Mouse (Mus musculus) embryonic facial prominence, embryonic 11.5 days (tissue): ENCODE results near the gene Olfr1240. TPM values are rescaled to one million over a fixed set of nuclear protein-coding genes. Genes with fewer than 3 reads are reported as not detected.

Experiments used
- ATAC-seq: fragments of 200-750 bp; cut with Nextera tagmentation; replicated peaks from 2 replicates; pipeline ENCODE4 v1.8.0; 2017; ENCODE audit warnings: low read depth; ENCODE audit not compliant: insufficient number of reproducible peaks, low FRiP score, low TSS enrichment
- DNase-seq: peaks from one replicate; pipeline ENCODE4 v3.0.0-alpha.2; 2015; ENCODE audit warnings: low spot score
- H3K27ac ChIP-seq: fragments of 300-500 bp; sonication (generic); replicated peaks from 2 replicates; pipeline ENCODE4 v1.5.1; 2014; ENCODE audit warnings: mild to moderate bottlenecking, low read depth, low read length, control low read depth
- H3K27me3 ChIP-seq: fragments of 300-500 bp; sonication (generic); 2 replicates; pipeline ENCODE4 v1.6.1; 2014; ENCODE audit warnings: mild to moderate bottlenecking, low read length, moderate library complexity, mixed read lengths; ENCODE audit not compliant: control insufficient read depth, insufficient read depth
- H3K36me3 ChIP-seq: fragments of 300-500 bp; sonication (generic); replicated peaks from 2 replicates; pipeline ENCODE4 v1.6.1; 2014; ENCODE audit warnings: low read depth, mild to moderate bottlenecking, low read length, moderate library complexity, mixed read lengths; ENCODE audit not compliant: control insufficient read depth, insufficient read depth
- H3K4me1 ChIP-seq: fragments of 300-500 bp; sonication (generic); 2 replicates; pipeline ENCODE4 v1.6.1; 2014; ENCODE audit warnings: low read length, mixed read lengths; ENCODE audit not compliant: control insufficient read depth, insufficient read depth
- H3K4me2 ChIP-seq: fragments of 300-500 bp; sonication (generic); 2 replicates; pipeline ENCODE4 v1.6.1; 2014; ENCODE audit warnings: low read depth, mild to moderate bottlenecking, control low read depth, low read length, moderate library complexity
- H3K4me3 ChIP-seq: fragments of 300-500 bp; sonication (generic); 2 replicates; pipeline ENCODE4 v1.5.1; 2014; ENCODE audit warnings: low read depth, low read length, control low read depth
- H3K9ac ChIP-seq: fragments of 300-500 bp; sonication (generic); replicated peaks from 2 replicates; pipeline ENCODE4 v1.6.1; 2014; ENCODE audit warnings: mild to moderate bottlenecking, control low read depth, low read length
- H3K9me3 ChIP-seq: fragments of 300-500 bp; sonication (generic); replicated peaks from 2 replicates; pipeline ENCODE4 v1.6.1; 2016; ENCODE audit warnings: mild to moderate bottlenecking, low read length, inconsistent platforms, mixed read lengths; ENCODE audit not compliant: control insufficient read depth
- WGBS: fragments of 180-500 bp; shearing (Covaris S2); extraction: QIAGEN DNeasy Blood & Tissue Kit; methylation state at CpG from one replicate; pipeline ENCODE4 v1.1.7; 2014; 5-methylcytosine and 5-hydroxymethylcytosine counted together
- polyA plus RNA-seq: library from polyadenylated mRNA; unstranded; fragments of >200 nt; fragmentation: Nextera tagmentation; extraction: Ambion mirVana; gene quantifications from 2 replicates; pipeline ENCODE4 v1.2.1, GENCODE M21; 2014

The Olfr1240 gene
- polyA plus RNA-seq: not detected in 2 replicates

DNA sequence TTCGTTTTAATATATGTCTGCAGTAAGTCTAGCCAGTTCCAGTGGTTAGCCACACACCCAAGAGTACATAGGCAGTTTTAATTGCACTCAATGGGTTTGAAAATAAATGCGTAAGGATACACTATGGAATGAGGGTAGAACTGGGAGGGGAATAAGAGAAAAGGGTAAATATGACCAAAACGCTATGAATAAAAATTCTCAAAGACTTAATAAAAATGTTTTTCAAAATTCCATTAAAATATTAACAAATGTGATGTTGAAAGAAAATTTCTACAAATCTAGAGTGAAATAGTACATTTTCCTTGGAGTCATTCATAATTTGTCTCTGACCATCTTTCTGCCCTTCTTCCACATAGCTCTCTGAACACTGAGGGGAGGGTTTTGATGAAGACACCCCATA lies at the start of gene Olfr1240:
Gene Olfr1240 (minus strand): TSS at position 101 of the 400 bp plus-strand sequence.
- Histone ChIP-seq H3K4me1 (no peaks in the 10 kb centered on the region), H3K9ac (no peak within 1 kb of the TSS)
- ATAC-seq: no peak

DNA sequence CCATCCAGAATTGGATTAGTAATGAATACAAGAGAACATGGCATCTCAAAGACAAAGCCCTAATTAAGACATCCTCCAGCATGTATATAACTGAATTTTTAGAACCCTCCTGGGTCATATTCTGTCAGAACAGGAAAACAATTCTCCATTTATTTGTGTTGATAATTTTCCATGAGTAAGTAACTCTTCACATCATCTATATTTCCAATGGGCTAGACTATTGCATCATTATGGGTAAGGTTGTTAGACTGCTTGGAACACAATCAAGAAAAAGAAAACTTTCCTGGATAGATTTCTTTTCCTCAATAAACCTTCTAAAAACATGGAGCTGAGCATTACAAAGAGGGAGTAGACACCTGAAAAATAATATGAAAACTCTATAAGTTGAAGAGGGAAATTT lies 44.2 kb upstream of the Olfr1240 start, which contains the start of gene Olfr1241:
Gene Olfr1241 (minus strand): TSS at position 101 of the 400 bp plus-strand sequence.
- H3K36me3 ChIP-seq: no peaks in the 10 kb centered on the region
- no peak within 1 kb of the TSS for H3K9ac ChIP-seq
- no peaks in the 10 kb centered on the region for H3K4me1 ChIP-seq
- no peak within 1 kb of the TSS for H3K4me3 ChIP-seq
- no peaks in the 10 kb centered on the region for H3K27me3 ChIP-seq
- H3K27ac ChIP-seq: no peak within 1 kb of the TSS
- no peak within 1 kb of the TSS for H3K4me2 ChIP-seq
- DNase-seq: no peak
- H3K9me3 ChIP-seq: no peaks in the 10 kb centered on the region
- ATAC-seq: no peak

More for the DNA sequence above, at the start of gene Olfr1240:
- Histone ChIP-seq H3K27me3 (no peaks in the 10 kb centered on the region), H3K4me3 (no peak within 1 kb of the TSS), H3K36me3 (no peaks in the 10 kb centered on the region), H3K27ac (no peak within 1 kb of the TSS), H3K4me2 (no peak within 1 kb of the TSS), H3K9me3 (no peaks in the 10 kb centered on the region)
- no peak for DNase-seq
- WGBS: 85% methylated on average over 3 of the region's 3 CpGs

DNA sequence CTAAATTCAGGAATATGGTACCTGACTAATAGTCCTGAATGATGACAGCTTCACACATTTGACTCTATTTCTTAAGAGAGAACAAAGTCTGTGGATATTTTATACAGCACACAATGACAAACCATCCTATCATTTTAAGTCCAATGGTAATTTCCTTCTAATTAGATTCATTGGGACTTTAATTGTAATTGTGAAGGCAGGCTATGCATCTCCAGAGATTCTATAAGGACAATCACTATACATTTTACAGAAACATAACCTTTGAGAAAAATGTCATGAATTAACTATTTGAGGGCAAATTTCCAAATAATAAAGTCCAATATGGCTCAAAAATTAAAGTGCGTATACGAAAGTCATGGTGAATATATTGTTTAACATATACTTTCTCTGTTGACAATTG lies 22.5 kb downstream of the Olfr1240 start, which contains the start of gene Olfr1239:
Gene Olfr1239 (minus strand): TSS at position 101 of the 400 bp plus-strand sequence.
- Histone ChIP-seq H3K36me3 (no peaks in the 10 kb centered on the region), H3K27me3 (no peaks in the 10 kb centered on the region), H3K9me3 (no peaks in the 10 kb centered on the region), H3K4me3 (no peak within 1 kb of the TSS), H3K4me2 (no peak within 1 kb of the TSS), H3K4me1 (no peaks in the 10 kb centered on the region), H3K27ac (no peak within 1 kb of the TSS), H3K9ac (no peak within 1 kb of the TSS)
- ATAC-seq (no peak), DNase-seq (no peak)
- 96% methylated on average over 2 of the region's 2 CpGs for WGBS

DNA sequence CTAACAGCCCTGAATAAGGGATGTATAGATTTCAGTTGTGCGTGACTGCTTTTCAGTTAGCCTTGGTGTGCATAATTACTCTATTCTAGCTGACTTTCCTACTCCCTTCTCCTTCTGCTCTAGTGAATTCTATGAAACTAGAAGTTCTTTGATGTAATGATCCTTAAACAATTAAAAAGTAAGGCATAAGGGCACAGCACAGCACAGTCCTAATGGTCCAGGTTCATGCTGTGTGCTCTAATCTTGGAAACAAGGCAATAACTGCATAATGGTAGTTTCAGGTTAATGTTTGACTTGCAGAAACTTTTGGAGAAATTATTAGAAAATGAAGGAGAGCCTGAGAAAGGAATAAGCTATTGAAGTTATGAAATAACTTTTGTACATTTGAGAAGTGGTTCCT lies 28.2 kb downstream of the Olfr1240 start:
- ATAC-seq (no peak), DNase-seq (no peak)
- no peak overlapping the region for H3K4me3 ChIP-seq
- no peaks in the 10 kb centered on the region for H3K27me3 ChIP-seq
- no peaks in the 10 kb centered on the region for H3K9me3 ChIP-seq
- no peaks in the 10 kb centered on the region for H3K4me1 ChIP-seq
- no peak overlapping the region for H3K9ac ChIP-seq
- no peak overlapping the region for H3K27ac ChIP-seq
- no peak overlapping the region for H3K4me2 ChIP-seq
- H3K36me3 ChIP-seq: no peaks in the 10 kb centered on the region
- 92% methylated on average over 1 of the region's 1 CpGs for WGBS

DNA sequence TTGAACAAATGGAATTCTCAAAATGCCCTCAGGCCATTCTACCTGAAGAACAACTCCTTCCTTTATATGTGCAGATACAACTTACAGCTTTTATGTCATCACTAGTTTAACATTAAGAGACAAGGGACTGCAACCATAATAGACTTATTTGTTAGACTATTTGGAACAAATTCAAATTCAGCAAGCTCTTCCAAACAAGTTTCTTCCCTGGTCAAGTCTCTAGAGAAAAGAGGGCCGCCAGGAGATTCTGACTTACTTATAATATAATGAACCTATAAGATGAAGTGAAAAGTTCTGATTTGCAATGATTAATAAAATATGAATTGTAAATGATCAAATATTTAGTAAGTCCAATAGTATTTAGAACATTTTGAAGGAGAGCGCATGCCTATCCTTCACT lies 33.2 kb downstream of the Olfr1240 start, which contains the start of gene Olfr1238:
Gene Olfr1238 (minus strand): TSS at position 101 of the 400 bp plus-strand sequence.
- Histone ChIP-seq H3K27me3 (no peaks in the 10 kb centered on the region), H3K4me2 (no peak within 1 kb of the TSS), H3K4me3 (no peak within 1 kb of the TSS), H3K4me1 (no peaks in the 10 kb centered on the region), H3K9ac (no peak within 1 kb of the TSS), H3K27ac (no peak within 1 kb of the TSS), H3K9me3 (no peaks in the 10 kb centered on the region), H3K36me3 (no peaks in the 10 kb centered on the region)
- no peak for DNase-seq
- WGBS: 85% methylated on average over 2 of the region's 2 CpGs
- no peak for ATAC-seq

- Histone ChIP-seq H3K9ac (no peak overlapping the region), H3K4me3 (no peak overlapping the region), H3K4me1 (no peaks in the 10 kb centered on the region), H3K36me3 (no peaks in the 10 kb centered on the region), H3K27ac (no peak overlapping the region), H3K9me3 (no peaks in the 10 kb centered on the region), H3K27me3 (no peaks in the 10 kb centered on the region), H3K4me2 (no peak overlapping the region)
- 88% methylated on average over 1 of the region's 1 CpGs for WGBS
- DNase-seq (no peak), ATAC-seq (no peak)
These were observed 41.9 kb downstream of the Olfr1240 start for GRCm38 (mm10) chr2:89400882-89401281.

Other genes starting within 250 kb of the Olfr1240 start
- gene Olfr1226, start 243.0 kb downstream of the Olfr1240 start, polyA plus RNA-seq: not detected in 2 replicates
- gene Olfr1228, start 188.9 kb downstream of the Olfr1240 start, polyA plus RNA-seq: not detected in 2 replicates
- gene Olfr1229, start 155.0 kb downstream of the Olfr1240 start, polyA plus RNA-seq: not detected in 2 replicates
- gene Olfr1230, start 145.7 kb downstream of the Olfr1240 start, polyA plus RNA-seq: not detected in 2 replicates
- gene Olfr1231, start 135.9 kb downstream of the Olfr1240 start, polyA plus RNA-seq: not detected in 2 replicates
- not detected in 2 replicates for gene Olfr1232, start 113.3 kb downstream of the Olfr1240 start, polyA plus RNA-seq
- gene Olfr1233, start 100.6 kb downstream of the Olfr1240 start, polyA plus RNA-seq: not detected in 2 replicates
- not detected in 2 replicates for gene Olfr1234, start 78.1 kb downstream of the Olfr1240 start, polyA plus RNA-seq
- gene Olfr1238, start 33.3 kb downstream of the Olfr1240 start, polyA plus RNA-seq: not detected in 2 replicates
- not detected in 2 replicates for gene Olfr1239, start 22.6 kb downstream of the Olfr1240 start, polyA plus RNA-seq
- not detected in 2 replicates for gene Olfr1241, start 44.1 kb upstream of the Olfr1240 start, polyA plus RNA-seq
- not detected in 2 replicates for gene Olfr1242, start 55.3 kb upstream of the Olfr1240 start, polyA plus RNA-seq
- gene Olfr1243, start 88.5 kb upstream of the Olfr1240 start, polyA plus RNA-seq: not detected in 2 replicates
- gene Olfr1245, start 135.4 kb upstream of the Olfr1240 start, polyA plus RNA-seq: not detected in 2 replicates
- gene Olfr1246, start 150.2 kb upstream of the Olfr1240 start, polyA plus RNA-seq: not detected in 2 replicates
- not detected in 2 replicates for gene Olfr1247, start 171.1 kb upstream of the Olfr1240 start, polyA plus RNA-seq
- gene Olfr1248, start 175.2 kb upstream of the Olfr1240 start, polyA plus RNA-seq: not detected in 2 replicates
- not detected in 2 replicates for gene Olfr1249, start 192.0 kb upstream of the Olfr1240 start, polyA plus RNA-seq
- not detected in 2 replicates for gene Olfr1250, start 218.5 kb upstream of the Olfr1240 start, polyA plus RNA-seq
- gene Olfr1251, start 228.9 kb upstream of the Olfr1240 start, polyA plus RNA-seq: not detected in 2 replicates